Mouse (Mus musculus) liver, embryonic 14.5 days (tissue): ENCODE results near the gene Fn3k.

ENCODE experiments used
- CTCF ChIP-seq: IDR thresholded peaks from 2 replicates; pipeline ENCODE4 v1.5.1; 2016; ENCODE audit warnings: antibody characterized with exemption, low read depth, control low read depth
- EP300 ChIP-seq: IDR thresholded peaks from 2 replicates; pipeline ENCODE4 v1.6.1; 2016; ENCODE audit warnings: antibody characterized with exemption, low read depth

- TF ChIP-seq CTCF (peak; percentile 94), EP300 (no peak)
These were observed 41.1 kb downstream of the Fn3k start for GRCm38 (mm10) chr11:121475699-121476415.
